Comparison of ENCODE assay signal across 20 mouse cellular contexts in the genomic region with DNA sequence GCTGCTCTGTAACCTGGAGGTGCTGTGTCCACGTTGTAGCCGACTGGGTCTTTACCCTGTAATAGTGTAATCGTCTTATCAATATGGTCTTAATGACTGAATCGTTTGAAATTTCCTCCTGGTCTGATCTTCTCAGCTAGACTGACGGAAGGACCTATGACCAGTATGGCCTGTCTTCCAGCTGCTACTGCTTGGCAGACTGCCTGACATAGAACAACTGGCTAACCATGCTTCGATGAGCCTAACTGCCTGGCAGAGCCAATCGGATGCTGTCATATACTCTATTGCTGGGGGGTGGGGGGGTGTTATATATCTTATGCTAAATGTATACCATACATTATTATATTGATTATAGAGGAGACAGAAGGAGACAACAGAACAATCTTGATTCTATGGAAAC. TPM values are rescaled to one million over a fixed set of nuclear protein-coding genes. Genes with fewer than 3 reads are reported as not detected.
DNase-seq lines count a peak whose midpoint lies in the region; ATAC-seq lines count a peak whose summit lies in the region.
"Had no signal": no experiment of that assay in that cellular context is flagged by ENCODE, and none has a peak within 500 bp of the region (broad histone marks: within the 10 kb centered on the region; RNA-seq: fewer than 3 reads in every experiment).

No protein-coding gene starts in this region.

- no peak overlapping the region for H3K9ac ChIP-seq in lung, embryonic 16.5 days (ENCODE audit: low read length)
- H3K9ac ChIP-seq: embryonic facial prominence, embryonic 15.5 days; heart, embryonic 15.5 days; hindbrain, embryonic 15.5 days had no signal

- H3K4me3 ChIP-seq in lung, embryonic 16.5 days (ENCODE audit: low read length) = no peak overlapping the region
- H3K4me3 ChIP-seq: embryonic facial prominence, embryonic 15.5 days; erythroblast, embryonic 14.5 days; forebrain, embryonic 10.5 days; gastrocnemius, adult 2 months; heart, embryonic 15.5 days; hindbrain, embryonic 15.5 days had no signal

- no peaks in the 10 kb centered on the region for H3K36me3 ChIP-seq in lung, embryonic 16.5 days (ENCODE audit: control insufficient read depth, insufficient read depth, low read length)
- H3K36me3 ChIP-seq: embryonic facial prominence, embryonic 15.5 days; forebrain, embryonic 10.5 days; heart, embryonic 15.5 days; hindbrain, embryonic 15.5 days had no signal

- H3K4me1 ChIP-seq in lung, embryonic 16.5 days (replicated peaks; ENCODE audit: control insufficient read depth, insufficient read depth, low read length) = peaks cover 5% of the 10 kb centered on the region
- H3K4me1 ChIP-seq: embryonic facial prominence, embryonic 15.5 days; forebrain, embryonic 10.5 days; hindbrain, embryonic 15.5 days had no signal

- 50% methylated on average over 7 of the region's 7 CpGs for WGBS in lung, embryonic 16.5 days

- H3K4me2 ChIP-seq in lung, embryonic 16.5 days (ENCODE audit: low read depth, low read length) = no peak overlapping the region
- H3K4me2 ChIP-seq: embryonic facial prominence, embryonic 15.5 days; heart, embryonic 11.5 days; heart, embryonic 15.5 days; hindbrain, embryonic 15.5 days had no signal

- no peak overlapping the region for H3K27ac ChIP-seq in lung, embryonic 16.5 days (ENCODE audit: low read length)
- H3K27ac ChIP-seq: embryonic facial prominence, embryonic 15.5 days; forebrain, embryonic 10.5 days; gastrocnemius, adult 2 months; heart, embryonic 15.5 days; hindbrain, embryonic 15.5 days had no signal

- no peaks in the 10 kb centered on the region for H3K27me3 ChIP-seq in lung, embryonic 16.5 days (ENCODE audit: control insufficient read depth, insufficient read depth, low read depth, low read length)
- H3K27me3 ChIP-seq: embryonic facial prominence, embryonic 15.5 days; heart, embryonic 15.5 days; hindbrain, embryonic 15.5 days had no signal

- peak; percentile 29 for DNase-seq in kidney, postnatal 14 days
- no peak for DNase-seq in kidney, adult 18-20 months
- no peak for DNase-seq in lung, postnatal 36 days
- DNase-seq in adipocyte (ENCODE audit: low spot score) = peak; percentile 69
- peak; percentile 23 to 37 for DNase-seq in lung, postnatal 4 days
- no peak for DNase-seq in gastrocnemius, postnatal 10 days
- DNase-seq: adrenal gland, postnatal 10 days; cerebellum, adult 11 months; cerebellum, adult 8-10 months; embryo, embryonic 11 days; gastrocnemius, adult 2 months; gastrocnemius, postnatal 36 days; heart, adult 18-20 months had no signal

- H3K9me3 ChIP-seq in lung, embryonic 16.5 days (ENCODE audit: control insufficient read depth, low read length) = no peaks in the 10 kb centered on the region; the same call in 1 of the 2 replicates
- H3K9me3 ChIP-seq: embryonic facial prominence, embryonic 15.5 days; forebrain, embryonic 10.5 days; heart, embryonic 15.5 days; hindbrain, embryonic 15.5 days had no signal

- ATAC-seq in lung, embryonic 16.5 days (ENCODE audit: low read depth) = peak; percentile 40; the same call in 1 of the 2 replicates

RNA-seq across cellular contexts. Expression of gene H2afz, which starts 8.2 kb away (rescaled TPM):
- 1,843 and 2,003 TPM in 2 replicates for polyA plus RNA-seq in lung, embryonic 16.5 days (2015; fragmentation: Nextera tagmentation; extraction: Ambion mirVana)
- total RNA-seq in gastrocnemius, postnatal 10 days (2021) = 100 to 1,000 TPM; 136 to 144 TPM

RNA-seq across cellular contexts. Expression of gene Dnajb14, which starts 11.4 kb away (rescaled TPM):
- polyA plus RNA-seq in lung, embryonic 16.5 days (2015; fragmentation: Nextera tagmentation; extraction: Ambion mirVana) = 7.4 and 9.2 TPM in 2 replicates
- 10 to 100 TPM in 1 of 2 experiments, 1 to 10 TPM in 1; 8.6 to 11.6 TPM for total RNA-seq in gastrocnemius, postnatal 10 days (2021)

Comparison
In these comparisons a context has a peak if more than half of its experiments do, and no peak if none do; other contexts are left out.
1. DNase-seq: peak in kidney, postnatal 14 days (single experiment), adipocyte (single experiment) and lung, postnatal 4 days (2 of 2); none in kidney, adult 18-20 months (single experiment), lung, postnatal 36 days (single experiment) and gastrocnemius, postnatal 10 days (single experiment).